Mouse (Mus musculus): Measurements from ENCODE around the gene Kdm4c. TPM values are rescaled to one million over a fixed set of nuclear protein-coding genes. Genes with fewer than 3 reads are reported as not detected.
"Not testable (repeated sequence)": the region's sequence is repeated elsewhere in the genome, so short reads cannot be mapped to it uniquely, and the experiment has no call there.

Gene Kdm4c
- 7.7 and 8.7 TPM in 2 replicates for total RNA-seq (2014; rRNA removed)
- 0.65 and 0.81 TPM in 2 replicates for polyA plus RNA-seq (2012; rRNA removed)

- TF ChIP-seq CTCF (IDR thresholded peaks at IDR 0.05; ENCODE audit: low read depth, low read length): no peak
- no peak for TF ChIP-seq POLR2A (IDR thresholded peaks at IDR 0.05; ENCODE audit: extremely low read depth, insufficient read depth, low read length)
- no peak for DNase-seq (ENCODE audit: extremely low read depth, low read depth, low spot score)
- Histone ChIP-seq H3K9ac (ENCODE audit: low read depth, low read length) (no peak within 1 kb of the TSS), H3K27ac (replicated peaks; ENCODE audit: insufficient read depth, low read depth, low read length) (no peak within 1 kb of the TSS), H3K79me2 (ENCODE audit: control insufficient read depth, insufficient read depth, low read length) (no peaks in the 10 kb centered on the region), H3K36me3 (ENCODE audit: control insufficient read depth, insufficient read depth, low read length) (no peaks in the 10 kb centered on the region), H3K4me1 (ENCODE audit: control insufficient read depth, insufficient read depth, low read length) (no peaks in the 10 kb centered on the region), H3K4me3 (ENCODE audit: insufficient read depth, low read depth, low read length) (no peak within 1 kb of the TSS), H3K27me3 (ENCODE audit: control insufficient read depth, insufficient read depth, low read length) (no peaks in the 10 kb centered on the region)
- WGBS: 94% methylated on average over 1 of the region's 1 CpGs
Observed at GRCm38 (mm10) chr4:74242176-74242575, at the start of gene Kdm4c. Gene Kdm4c (plus strand): TSS chr4:74242497.

- no peaks in the 10 kb centered on the region for H3K36me3 ChIP-seq (ENCODE audit: control insufficient read depth, insufficient read depth, low read length)
- no peak for TF ChIP-seq CTCF (IDR thresholded peaks at IDR 0.05; ENCODE audit: low read depth, low read length)
- no peak for TF ChIP-seq POLR2A (IDR thresholded peaks at IDR 0.05; ENCODE audit: extremely low read depth, insufficient read depth, low read length)
Observed at GRCm38 (mm10) chr4:74201281-74201811, 41.0 kb upstream of the Kdm4c start.

GRCm38 (mm10) chr4:74221780-74222179, 20.5 kb upstream of the Kdm4c start:
- H3K27me3 ChIP-seq (ENCODE audit: control insufficient read depth, insufficient read depth, low read length); H3K4me3 ChIP-seq (ENCODE audit: insufficient read depth, low read depth, low read length); DNase-seq (ENCODE audit: extremely low read depth, low read depth, low spot score); H3K79me2 ChIP-seq (ENCODE audit: control insufficient read depth, insufficient read depth, low read length); H3K36me3 ChIP-seq (ENCODE audit: control insufficient read depth, insufficient read depth, low read length); H3K9ac ChIP-seq (ENCODE audit: low read depth, low read length); H3K4me1 ChIP-seq (ENCODE audit: control insufficient read depth, insufficient read depth, low read length); H3K27ac ChIP-seq (replicated peaks; ENCODE audit: insufficient read depth, low read depth, low read length): not testable (repeated sequence)
- 91% methylated on average over 1 of the region's 1 CpGs for WGBS

More at GRCm38 (mm10) chr4:74201281-74201811, 41.0 kb upstream of the Kdm4c start:
- Histone ChIP-seq H3K4me3 (ENCODE audit: insufficient read depth, low read depth, low read length) (no peak overlapping the region), H3K9ac (ENCODE audit: low read depth, low read length) (no peak overlapping the region), H3K27me3 (ENCODE audit: control insufficient read depth, insufficient read depth, low read length) (no peaks in the 10 kb centered on the region), H3K4me1 (ENCODE audit: control insufficient read depth, insufficient read depth, low read length) (peaks cover 5% of the 10 kb centered on the region; the same call in 1 of the 2 replicates), H3K27ac (replicated peaks; ENCODE audit: insufficient read depth, low read depth, low read length) (no peak overlapping the region), H3K79me2 (ENCODE audit: control insufficient read depth, insufficient read depth, low read length) (no peaks in the 10 kb centered on the region)
- DNase-seq (ENCODE audit: extremely low read depth, low read depth, low spot score): peak; percentile 92

- 27% methylated on average over 3 of the region's 3 CpGs for WGBS
- Histone ChIP-seq H3K9ac (ENCODE audit: low read depth, low read length) (no peak overlapping the region), H3K4me3 (ENCODE audit: insufficient read depth, low read depth, low read length) (no peak overlapping the region), H3K4me1 (ENCODE audit: control insufficient read depth, insufficient read depth, low read length) (no peaks in the 10 kb centered on the region), H3K36me3 (ENCODE audit: control insufficient read depth, insufficient read depth, low read length) (no peaks in the 10 kb centered on the region), H3K27ac (replicated peaks; ENCODE audit: insufficient read depth, low read depth, low read length) (no peak overlapping the region), H3K27me3 (ENCODE audit: control insufficient read depth, insufficient read depth, low read length) (no peaks in the 10 kb centered on the region), H3K79me2 (ENCODE audit: control insufficient read depth, insufficient read depth, low read length) (no peaks in the 10 kb centered on the region)
- TF ChIP-seq POLR2A (IDR thresholded peaks at IDR 0.05; ENCODE audit: extremely low read depth, insufficient read depth, low read length) (no peak), CTCF (IDR thresholded peaks at IDR 0.05; ENCODE audit: low read depth, low read length) (peak; percentile 63)
- DNase-seq (ENCODE audit: extremely low read depth, low read depth, low spot score): no peak
Observed at GRCm38 (mm10) chr4:74222360-74222759, 19.9 kb upstream of the Kdm4c start.

GRCm38 (mm10) chr4:74224210-74224609, 18.1 kb upstream of the Kdm4c start:
- no peak overlapping the region for H3K9ac ChIP-seq (ENCODE audit: low read depth, low read length)
- no peaks in the 10 kb centered on the region for H3K4me1 ChIP-seq (ENCODE audit: control insufficient read depth, insufficient read depth, low read length)
- no peak overlapping the region for H3K4me3 ChIP-seq (ENCODE audit: insufficient read depth, low read depth, low read length)
- 61% methylated on average over 2 of the region's 2 CpGs for WGBS
- DNase-seq (ENCODE audit: extremely low read depth, low read depth, low spot score): no peak
- no peaks in the 10 kb centered on the region for H3K27me3 ChIP-seq (ENCODE audit: control insufficient read depth, insufficient read depth, low read length)
- no peaks in the 10 kb centered on the region for H3K79me2 ChIP-seq (ENCODE audit: control insufficient read depth, insufficient read depth, low read length)
- H3K36me3 ChIP-seq (ENCODE audit: control insufficient read depth, insufficient read depth, low read length): no peaks in the 10 kb centered on the region
- TF ChIP-seq CTCF (IDR thresholded peaks at IDR 0.05; ENCODE audit: low read depth, low read length) (no peak), POLR2A (IDR thresholded peaks at IDR 0.05; ENCODE audit: extremely low read depth, insufficient read depth, low read length) (no peak)
- no peak overlapping the region for H3K27ac ChIP-seq (replicated peaks; ENCODE audit: insufficient read depth, low read depth, low read length)

- peak; percentile 6 for DNase-seq (ENCODE audit: extremely low read depth, low read depth, low spot score)
- no peak for TF ChIP-seq POLR2A (IDR thresholded peaks at IDR 0.05; ENCODE audit: extremely low read depth, insufficient read depth, low read length)
- peak; percentile 73 for TF ChIP-seq CTCF (IDR thresholded peaks at IDR 0.05; ENCODE audit: low read depth, low read length)
- no peak overlapping the region for H3K4me3 ChIP-seq (ENCODE audit: insufficient read depth, low read depth, low read length)
- H3K27me3 ChIP-seq (ENCODE audit: control insufficient read depth, insufficient read depth, low read length): no peaks in the 10 kb centered on the region
- H3K36me3 ChIP-seq (ENCODE audit: control insufficient read depth, insufficient read depth, low read length): no peaks in the 10 kb centered on the region
- H3K9ac ChIP-seq (ENCODE audit: low read depth, low read length): no peak overlapping the region
- H3K79me2 ChIP-seq (ENCODE audit: control insufficient read depth, insufficient read depth, low read length): no peaks in the 10 kb centered on the region
- no peaks in the 10 kb centered on the region for H3K4me1 ChIP-seq (ENCODE audit: control insufficient read depth, insufficient read depth, low read length)
- 76% methylated on average over 4 of the region's 4 CpGs for WGBS
- no peak overlapping the region for H3K27ac ChIP-seq (replicated peaks; ENCODE audit: insufficient read depth, low read depth, low read length)
Observed at GRCm38 (mm10) chr4:74230994-74231393, 11.3 kb upstream of the Kdm4c start.
